Mouse (Mus musculus) WW6 (cell line): ENCODE data around the gene Itch.
"Not testable (repeated sequence)": the region's sequence is repeated elsewhere in the genome, so short reads cannot be mapped to it uniquely, and the experiment has no call there.

Experiments used
- DNase-seq: peaks from one replicate; pipeline ENCODE4 v3.0.0-alpha.2; 2013; ENCODE audit warnings: low read depth, low spot score

The Itch gene

GRCm38 (mm10) chr2:155133011-155133976, at the start of gene Itch:
TSS of gene Itch (plus strand) at chr2:155133509.
- DNase-seq = peak; percentile 86

- DNase-seq = no peak
Measured at GRCm38 (mm10) chr2:155084546-155084945, 48.8 kb upstream of the Itch start.

- no peak for DNase-seq
Measured at GRCm38 (mm10) chr2:155086328-155086727, 47.0 kb upstream of the Itch start.

GRCm38 (mm10) chr2:155088264-155088663, 45.0 kb upstream of the Itch start:
- no peak for DNase-seq

- DNase-seq = no peak
Measured at GRCm38 (mm10) chr2:155090909-155091742, 42.2 kb upstream of the Itch start.

GRCm38 (mm10) chr2:155091743-155092075, 41.6 kb upstream of the Itch start:
- DNase-seq = no peak

GRCm38 (mm10) chr2:155093418-155093817, 39.9 kb upstream of the Itch start:
- no peak for DNase-seq

GRCm38 (mm10) chr2:155098720-155099380, 34.5 kb upstream of the Itch start:
- no peak for DNase-seq

GRCm38 (mm10) chr2:155099421-155099820, 33.9 kb upstream of the Itch start:
- DNase-seq = no peak

GRCm38 (mm10) chr2:155099994-155100795, 33.1 kb upstream of the Itch start:
- no peak for DNase-seq

GRCm38 (mm10) chr2:155100796-155101259, 32.5 kb upstream of the Itch start:
- DNase-seq = no peak

GRCm38 (mm10) chr2:155101761-155102181, 31.5 kb upstream of the Itch start:
- DNase-seq = no peak

GRCm38 (mm10) chr2:155103607-155104006, 29.7 kb upstream of the Itch start:
- no peak for DNase-seq

- DNase-seq = not testable (repeated sequence)
Measured at GRCm38 (mm10) chr2:155107276-155107675, 26.0 kb upstream of the Itch start.

GRCm38 (mm10) chr2:155115216-155115830, 18.0 kb upstream of the Itch start:
- DNase-seq = no peak

- DNase-seq = no peak
Measured at GRCm38 (mm10) chr2:155133977-155134860, 910 bp downstream of the Itch start.

GRCm38 (mm10) chr2:155135092-155135491, 1.8 kb downstream of the Itch start:
- DNase-seq = no peak

- DNase-seq = no peak
Measured at GRCm38 (mm10) chr2:155135534-155135933, 2.2 kb downstream of the Itch start.

- DNase-seq = no peak
Measured at GRCm38 (mm10) chr2:155140986-155141385, 7.7 kb downstream of the Itch start.
